Mouse (Mus musculus): ENCODE measurements at regions not wholly inside any gene's neighbourhood (a gene's known extent, or its start where the extent isn't known, plus 50 kb on each side); places are given as distances from the start of the nearest gene placed in this dataset.

- peak; percentile 80 for DNase-seq (ENCODE audit: low read depth)
- TF ChIP-seq CTCF (IDR thresholded peaks at IDR 0.05; ENCODE audit: borderline replicate concordance, extremely low read depth, insufficient read depth, insufficient read length) (no peak), POLR2A (IDR thresholded peaks at IDR 0.05; ENCODE audit: borderline replicate concordance, extremely low read depth, insufficient read depth, insufficient read length, poor library complexity, severe bottlenecking) (no peak)
These were observed 209.9 kb downstream of the Cdh11 start for GRCm38 (mm10) chr8:102575523-102575922.

GRCm38 (mm10) chr8:102567779-102568178 lies 217.7 kb downstream of the Cdh11 start:
- TF ChIP-seq CTCF (IDR thresholded peaks at IDR 0.05; ENCODE audit: borderline replicate concordance, extremely low read depth, insufficient read depth, insufficient read length) (no peak), POLR2A (IDR thresholded peaks at IDR 0.05; ENCODE audit: borderline replicate concordance, extremely low read depth, insufficient read depth, insufficient read length, poor library complexity, severe bottlenecking) (no peak)
- DNase-seq (ENCODE audit: low read depth): no peak

GRCm38 (mm10) chr8:102554213-102554612 lies 231.2 kb downstream of the Cdh11 start:
- DNase-seq (ENCODE audit: low read depth): no peak
- TF ChIP-seq POLR2A (IDR thresholded peaks at IDR 0.05; ENCODE audit: borderline replicate concordance, extremely low read depth, insufficient read depth, insufficient read length, poor library complexity, severe bottlenecking) (no peak), CTCF (IDR thresholded peaks at IDR 0.05; ENCODE audit: borderline replicate concordance, extremely low read depth, insufficient read depth, insufficient read length) (no peak)

GRCm38 (mm10) chr8:102553348-102553935 lies 232.0 kb downstream of the Cdh11 start:
- TF ChIP-seq CTCF (IDR thresholded peaks at IDR 0.05; ENCODE audit: borderline replicate concordance, extremely low read depth, insufficient read depth, insufficient read length): no peak
- no peak for TF ChIP-seq POLR2A (IDR thresholded peaks at IDR 0.05; ENCODE audit: borderline replicate concordance, extremely low read depth, insufficient read depth, insufficient read length, poor library complexity, severe bottlenecking)
- peak; percentile 83 for DNase-seq (ENCODE audit: low read depth)

- peak; percentile 24 for DNase-seq (ENCODE audit: low read depth)
- TF ChIP-seq POLR2A (IDR thresholded peaks at IDR 0.05; ENCODE audit: borderline replicate concordance, extremely low read depth, insufficient read depth, insufficient read length, poor library complexity, severe bottlenecking): no peak
- TF ChIP-seq CTCF (IDR thresholded peaks at IDR 0.05; ENCODE audit: borderline replicate concordance, extremely low read depth, insufficient read depth, insufficient read length): no peak
These were observed 246.6 kb downstream of the Cdh11 start for GRCm38 (mm10) chr8:102538886-102539285.

GRCm38 (mm10) chr8:102538068-102538467 lies 247.4 kb downstream of the Cdh11 start:
- DNase-seq (ENCODE audit: low read depth): peak; percentile 60
- TF ChIP-seq CTCF (IDR thresholded peaks at IDR 0.05; ENCODE audit: borderline replicate concordance, extremely low read depth, insufficient read depth, insufficient read length): no peak
- TF ChIP-seq POLR2A (IDR thresholded peaks at IDR 0.05; ENCODE audit: borderline replicate concordance, extremely low read depth, insufficient read depth, insufficient read length, poor library complexity, severe bottlenecking): no peak

- DNase-seq (ENCODE audit: low read depth): no peak
These were observed 267.0 kb downstream of the Cdh11 start for GRCm38 (mm10) chr8:102518446-102518845.

GRCm38 (mm10) chr8:102515748-102516147 lies 269.7 kb downstream of the Cdh11 start:
- no peak for TF ChIP-seq CTCF (IDR thresholded peaks at IDR 0.05; ENCODE audit: borderline replicate concordance, extremely low read depth, insufficient read depth, insufficient read length)
- no peak for TF ChIP-seq POLR2A (IDR thresholded peaks at IDR 0.05; ENCODE audit: borderline replicate concordance, extremely low read depth, insufficient read depth, insufficient read length, poor library complexity, severe bottlenecking)
- DNase-seq (ENCODE audit: low read depth): peak; percentile 50

More at GRCm38 (mm10) chr8:102518446-102518845, 267.0 kb downstream of the Cdh11 start:
- TF ChIP-seq POLR2A (IDR thresholded peaks at IDR 0.05; ENCODE audit: borderline replicate concordance, extremely low read depth, insufficient read depth, insufficient read length, poor library complexity, severe bottlenecking) (no peak), CTCF (IDR thresholded peaks at IDR 0.05; ENCODE audit: borderline replicate concordance, extremely low read depth, insufficient read depth, insufficient read length) (no peak)

GRCm38 (mm10) chr8:102514805-102515424 lies 270.5 kb downstream of the Cdh11 start:
- peak; percentile 60 for DNase-seq (ENCODE audit: low read depth)
- TF ChIP-seq POLR2A (IDR thresholded peaks at IDR 0.05; ENCODE audit: borderline replicate concordance, extremely low read depth, insufficient read depth, insufficient read length, poor library complexity, severe bottlenecking) (no peak), CTCF (IDR thresholded peaks at IDR 0.05; ENCODE audit: borderline replicate concordance, extremely low read depth, insufficient read depth, insufficient read length) (no peak)

GRCm38 (mm10) chr8:102500751-102501150 lies 284.7 kb downstream of the Cdh11 start:
- TF ChIP-seq POLR2A (IDR thresholded peaks at IDR 0.05; ENCODE audit: borderline replicate concordance, extremely low read depth, insufficient read depth, insufficient read length, poor library complexity, severe bottlenecking): no peak
- no peak for TF ChIP-seq CTCF (IDR thresholded peaks at IDR 0.05; ENCODE audit: borderline replicate concordance, extremely low read depth, insufficient read depth, insufficient read length)
- no peak for DNase-seq (ENCODE audit: low read depth)

- no peak for DNase-seq (ENCODE audit: low read depth)
- TF ChIP-seq POLR2A (IDR thresholded peaks at IDR 0.05; ENCODE audit: borderline replicate concordance, extremely low read depth, insufficient read depth, insufficient read length, poor library complexity, severe bottlenecking): no peak
- TF ChIP-seq CTCF (IDR thresholded peaks at IDR 0.05; ENCODE audit: borderline replicate concordance, extremely low read depth, insufficient read depth, insufficient read length): no peak
These were observed 285.2 kb downstream of the Cdh11 start for GRCm38 (mm10) chr8:102500202-102500601.

GRCm38 (mm10) chr8:102499091-102499490 lies 286.4 kb downstream of the Cdh11 start:
- TF ChIP-seq POLR2A (IDR thresholded peaks at IDR 0.05; ENCODE audit: borderline replicate concordance, extremely low read depth, insufficient read depth, insufficient read length, poor library complexity, severe bottlenecking): no peak
- no peak for TF ChIP-seq CTCF (IDR thresholded peaks at IDR 0.05; ENCODE audit: borderline replicate concordance, extremely low read depth, insufficient read depth, insufficient read length)
- peak; percentile 60 for DNase-seq (ENCODE audit: low read depth)

Measured in brain, embryonic 14.5 days (tissue).